Mouse (Mus musculus): ENCODE data around the gene Map3k14. TPM values are rescaled to one million over a fixed set of nuclear protein-coding genes. Genes with fewer than 3 reads are reported as not detected.

Map3k14 gene
- polyA plus RNA-seq, 1 experiment from 2014 or later, result 4.8 TPM

DNA sequence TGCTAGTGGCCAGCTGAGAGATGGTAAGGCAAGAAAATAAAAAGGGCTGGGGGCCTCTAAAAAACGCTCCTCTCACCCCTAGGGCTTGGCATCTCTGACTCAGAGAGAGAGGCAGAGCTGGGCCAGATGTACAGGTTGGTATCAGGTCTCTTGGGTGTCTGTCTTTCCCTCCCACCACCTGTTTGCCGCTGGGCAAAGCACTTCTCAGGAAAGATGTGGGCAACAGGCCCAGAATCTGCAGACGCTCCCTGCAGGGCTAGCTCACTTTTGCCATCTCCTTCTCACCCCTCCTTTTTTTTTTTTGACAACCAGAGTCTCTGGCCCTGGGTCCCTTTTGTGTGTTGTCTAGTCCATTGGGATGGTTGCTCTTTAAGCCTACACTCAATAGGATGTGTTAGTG is 1.6 kb upstream of the Map3k14 start:
- no peak overlapping the region for H3K9ac ChIP-seq
- no peak overlapping the region for H3K4me2 ChIP-seq (replicated peaks)
- no peak for ATAC-seq (ENCODE audit: low FRiP score, low read depth)
- H3K4me3 ChIP-seq, result no peak overlapping the region
- peaks cover 44% of the 10 kb centered on the region for H3K4me1 ChIP-seq
- H3K36me3 ChIP-seq, result no peaks in the 10 kb centered on the region
- no peaks in the 10 kb centered on the region for H3K9me3 ChIP-seq
- H3K27ac ChIP-seq, result peak overlapping the region; percentile 92
- 80% methylated on average over 3 of the region's 3 CpGs for WGBS
- no peaks in the 10 kb centered on the region for H3K27me3 ChIP-seq

DNA sequence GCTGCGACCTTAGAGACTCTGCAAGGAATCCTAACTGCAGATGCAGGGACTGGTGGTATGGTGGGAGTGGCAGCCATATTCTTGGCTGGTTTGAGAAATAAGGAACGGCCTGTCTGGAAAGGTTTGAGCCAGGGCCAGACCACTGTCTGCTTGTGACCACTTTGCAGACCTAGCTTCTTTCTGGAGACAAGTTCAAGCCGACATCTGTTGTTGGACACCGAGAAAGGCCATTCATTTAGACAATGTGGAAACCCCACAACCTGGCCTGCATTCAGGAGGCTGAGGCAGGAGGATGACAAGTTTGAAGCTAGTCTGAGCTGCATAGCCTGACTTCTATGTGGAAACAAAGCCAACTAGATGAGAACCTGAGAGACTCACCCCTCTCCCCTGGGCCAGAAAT is 1.1 kb upstream of the Map3k14 start:
- H3K9ac ChIP-seq, result no peak overlapping the region
- no peaks in the 10 kb centered on the region for H3K36me3 ChIP-seq

DNA sequence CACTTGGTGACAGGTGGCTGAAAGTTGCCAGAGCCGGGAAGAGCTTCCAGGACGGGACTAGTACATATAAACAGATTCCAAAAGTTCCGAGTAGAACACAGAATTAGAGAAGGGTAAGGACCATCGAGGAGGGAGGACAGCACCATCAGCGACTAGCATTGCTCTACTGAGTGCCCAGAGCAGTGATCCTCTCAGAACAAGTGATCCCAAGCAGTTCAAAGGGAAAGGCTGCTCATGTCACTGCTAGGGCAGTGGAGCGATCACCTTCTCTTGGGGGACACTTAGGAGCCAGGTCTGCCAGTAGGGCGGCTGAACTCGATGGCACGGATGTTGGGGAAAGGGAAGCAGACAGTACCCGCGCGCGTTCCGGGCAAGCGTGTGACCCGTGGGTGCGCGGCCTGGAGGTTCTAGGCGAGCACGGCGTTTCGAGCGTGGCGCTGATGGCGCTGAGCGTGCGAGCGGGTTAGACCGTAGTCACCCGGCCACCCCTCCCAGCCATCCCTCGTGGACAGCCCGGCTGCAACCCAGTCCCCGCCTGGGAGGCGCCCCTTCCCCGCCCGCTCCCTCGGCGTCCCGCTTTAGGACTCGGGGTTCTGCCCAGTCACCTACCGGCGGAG is 435 bp downstream of the Map3k14 start:
- Histone ChIP-seq H3K9me3 (no peaks in the 10 kb centered on the region), H3K36me3 (no peaks in the 10 kb centered on the region), H3K27me3 (no peaks in the 10 kb centered on the region), H3K4me2 (replicated peaks) (peak overlapping the region; percentile 84), H3K27ac (peak overlapping the region; percentile 72; the same call in 1 of the 2 replicates), H3K9ac (peak overlapping the region; percentile 83), H3K4me3 (peak overlapping the region; percentile 69), H3K4me1 (peaks cover 63% of the 10 kb centered on the region)
- 1% methylated on average over 42 of the region's 42 CpGs for WGBS
- ATAC-seq (ENCODE audit: low FRiP score, low read depth), result no peak

More for the DNA sequence above, 1.1 kb upstream of the Map3k14 start:
- Histone ChIP-seq H3K4me1 (peaks cover 49% of the 10 kb centered on the region), H3K27ac (peak overlapping the region; percentile 92), H3K4me3 (peak overlapping the region; percentile 69), H3K4me2 (replicated peaks) (peak overlapping the region; percentile 63), H3K27me3 (no peaks in the 10 kb centered on the region), H3K9me3 (no peaks in the 10 kb centered on the region)
- ATAC-seq (ENCODE audit: low FRiP score, low read depth), result no peak
- 71% methylated on average over 4 of the region's 4 CpGs for WGBS

DNA sequence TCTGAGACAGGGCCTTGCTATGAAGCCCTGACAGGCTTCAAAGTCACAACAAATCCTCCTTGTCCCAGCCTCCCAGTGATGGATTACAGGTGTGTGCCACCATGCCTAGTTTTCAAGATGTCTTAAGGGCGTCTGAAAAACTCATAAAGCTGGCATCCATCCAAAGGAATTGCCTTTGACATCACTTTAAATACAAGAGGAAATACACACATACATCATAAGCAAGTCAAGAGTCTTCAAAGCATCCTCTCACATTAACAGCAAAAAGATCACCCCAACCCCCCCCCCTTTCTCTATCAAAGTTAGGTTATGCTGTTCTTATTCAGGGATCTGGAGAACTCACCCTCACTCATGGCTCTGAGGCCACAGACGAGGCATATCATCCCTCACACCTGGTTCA is 1.4 kb downstream of the Map3k14 start:
- peaks cover 63% of the 10 kb centered on the region for H3K4me1 ChIP-seq
- H3K4me3 ChIP-seq, result peak overlapping the region; percentile 69; the same call in 1 of the 2 replicates
- WGBS, result 35% methylated on average over 2 of the region's 2 CpGs
- no peaks in the 10 kb centered on the region for H3K27me3 ChIP-seq
- H3K9ac ChIP-seq, result no peak overlapping the region
- no peaks in the 10 kb centered on the region for H3K9me3 ChIP-seq
- peak overlapping the region; percentile 84 for H3K4me2 ChIP-seq (replicated peaks)
- H3K27ac ChIP-seq, result no peak overlapping the region
- no peak for ATAC-seq (ENCODE audit: low FRiP score, low read depth)
- H3K36me3 ChIP-seq, result no peaks in the 10 kb centered on the region

DNA sequence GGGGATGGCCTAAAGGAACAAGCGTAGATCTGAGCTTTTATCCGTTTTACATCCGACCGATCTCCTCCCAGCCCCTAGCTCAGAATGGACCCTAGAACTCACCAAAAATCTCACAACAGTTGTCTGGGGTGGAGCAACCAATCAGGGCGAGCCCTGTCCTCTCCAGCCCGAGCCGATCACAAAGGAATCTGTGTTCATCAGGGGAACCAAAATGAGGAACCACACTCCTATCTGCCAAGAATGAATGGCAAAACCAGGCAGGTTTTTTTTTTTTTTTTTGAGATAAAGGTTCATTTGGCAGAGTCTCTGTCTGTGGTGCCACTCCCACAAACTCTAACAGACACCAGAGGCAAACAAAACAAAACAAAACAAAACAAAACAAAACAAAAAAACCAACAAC is 2.1 kb downstream of the Map3k14 start:
- Histone ChIP-seq H3K4me3 (no peak overlapping the region), H3K36me3 (0 out of 2 replicates have a peak, but pooled peaks cover 2% of the 10 kb centered on the region), H3K27ac (no peak overlapping the region), H3K4me2 (replicated peaks) (no peak overlapping the region; the same call in 1 of the 2 replicates), H3K9ac (no peak overlapping the region), H3K27me3 (no peaks in the 10 kb centered on the region), H3K4me1 (peaks cover 63% of the 10 kb centered on the region), H3K9me3 (no peaks in the 10 kb centered on the region)
- ATAC-seq (ENCODE audit: low FRiP score, low read depth), result no peak
- WGBS, result 73% methylated on average over 7 of the region's 7 CpGs

DNA sequence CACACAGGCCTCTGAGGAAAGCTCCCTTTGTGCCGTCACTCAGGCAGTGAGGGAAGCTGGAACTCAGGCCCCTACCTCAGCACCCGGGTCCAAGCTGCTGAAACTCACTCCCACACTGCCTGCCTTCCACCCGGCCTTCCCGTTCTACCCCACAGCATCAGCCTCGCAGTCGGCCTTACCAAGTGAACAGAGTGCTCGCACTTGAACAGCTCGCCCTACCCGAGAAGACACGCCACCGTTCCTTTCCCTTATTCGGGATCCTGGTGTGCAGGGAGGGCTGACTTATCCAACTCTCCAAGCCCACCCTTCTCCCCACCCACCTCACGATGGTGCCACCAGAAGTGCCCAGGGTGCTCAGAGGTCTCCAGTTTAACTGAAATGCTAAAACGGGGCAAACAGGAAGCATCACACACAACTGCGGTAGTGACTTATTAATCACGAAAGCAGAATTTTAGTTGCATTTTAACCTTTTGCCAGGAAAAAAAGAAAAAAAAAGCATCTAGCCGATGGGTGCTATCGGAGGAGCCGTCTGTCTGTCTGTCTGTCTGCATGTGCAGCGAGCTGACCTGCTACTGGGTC is 2.8 kb downstream of the Map3k14 start:
- Histone ChIP-seq H3K4me1 (peaks cover 63% of the 10 kb centered on the region), H3K9ac (no peak overlapping the region), H3K9me3 (no peaks in the 10 kb centered on the region), H3K4me2 (replicated peaks) (no peak overlapping the region), H3K27me3 (no peaks in the 10 kb centered on the region), H3K36me3 (0 out of 2 replicates have a peak, but pooled peaks cover 2% of the 10 kb centered on the region), H3K27ac (no peak overlapping the region), H3K4me3 (no peak overlapping the region)
- ATAC-seq (ENCODE audit: low FRiP score, low read depth), result no peak
- 87% methylated on average over 20 of the region's 20 CpGs for WGBS

DNA sequence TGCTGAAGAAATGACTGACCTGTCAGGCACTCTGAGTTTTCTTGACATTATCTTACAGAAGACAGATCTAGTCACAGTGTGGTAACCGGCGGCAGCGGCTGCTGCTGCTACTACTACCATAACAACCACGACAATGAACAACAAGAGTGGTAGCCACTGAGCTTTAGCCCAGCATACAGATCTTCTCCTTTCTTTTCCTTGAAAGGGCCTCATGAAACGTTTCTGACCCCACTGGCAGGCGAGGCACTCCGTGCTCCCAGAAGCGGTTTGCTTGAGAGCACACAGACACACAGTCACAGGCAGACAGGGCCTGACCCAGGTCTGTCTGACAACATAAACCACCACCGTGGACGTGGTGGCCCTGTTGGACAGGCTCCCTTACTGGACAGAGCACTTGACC is 3.7 kb downstream of the Map3k14 start:
- no peak overlapping the region for H3K4me3 ChIP-seq
- no peak overlapping the region for H3K27ac ChIP-seq
- peaks cover 54% of the 10 kb centered on the region for H3K4me1 ChIP-seq
- peaks cover 2% of the 10 kb centered on the region; the same call in 1 of the 2 replicates for H3K36me3 ChIP-seq
- no peak overlapping the region for H3K9ac ChIP-seq
- no peaks in the 10 kb centered on the region for H3K27me3 ChIP-seq
- WGBS, result 70% methylated on average over 10 of the region's 10 CpGs
- ATAC-seq (ENCODE audit: low FRiP score, low read depth), result no peak
- H3K9me3 ChIP-seq, result no peaks in the 10 kb centered on the region
- H3K4me2 ChIP-seq (replicated peaks), result no peak overlapping the region

DNA sequence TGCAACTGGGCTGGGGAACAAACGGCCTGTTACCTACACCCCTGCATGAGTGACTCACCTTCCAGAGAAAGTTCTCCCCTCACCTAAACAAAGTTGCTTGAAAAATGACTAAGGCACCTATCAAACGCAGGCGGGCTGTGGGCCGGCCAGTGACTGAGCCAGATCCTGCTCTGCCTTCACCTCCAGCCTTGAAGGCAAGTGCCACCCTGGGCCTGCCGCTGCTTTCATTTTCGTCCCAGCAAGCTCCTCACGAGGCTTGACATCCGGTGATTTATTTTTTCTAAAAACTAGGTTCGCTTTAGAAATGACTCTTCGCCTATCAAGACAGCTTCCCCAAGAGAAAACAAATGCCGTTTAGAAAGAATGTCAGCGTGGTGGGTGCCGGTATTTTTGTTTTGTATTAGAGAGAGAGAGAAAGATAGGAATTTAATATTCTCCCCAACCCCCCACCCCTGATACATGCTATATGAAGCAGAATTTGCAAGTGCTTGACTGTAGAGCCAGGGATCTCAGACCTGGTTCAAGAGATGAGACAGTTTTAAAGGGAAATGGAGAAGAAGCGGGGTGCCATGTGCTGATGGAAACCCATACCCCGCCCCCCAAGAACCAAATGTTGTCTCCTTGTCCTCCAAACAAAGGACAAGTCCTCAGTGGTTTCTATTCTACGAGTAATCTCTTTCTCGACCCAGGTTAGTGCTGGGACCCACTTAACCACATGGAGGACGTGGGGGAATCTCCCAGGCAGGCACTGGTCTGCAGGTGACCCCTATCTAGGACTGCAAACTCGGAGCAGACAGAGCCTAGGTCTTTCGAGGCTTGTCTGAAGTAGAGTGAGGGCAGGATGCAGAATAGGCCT is 4.6 kb downstream of the Map3k14 start:
- Histone ChIP-seq H3K9me3 (no peaks in the 10 kb centered on the region), H3K27me3 (no peaks in the 10 kb centered on the region), H3K36me3 (peaks cover 2% of the 10 kb centered on the region; the same call in 1 of the 2 replicates), H3K4me3 (no peak overlapping the region), H3K27ac (no peak overlapping the region), H3K4me1 (peaks cover 46% of the 10 kb centered on the region), H3K4me2 (replicated peaks) (peak overlapping the region; percentile 7; the same call in 1 of the 2 replicates), H3K9ac (no peak overlapping the region)
- WGBS, result 64% methylated on average over 20 of the region's 20 CpGs
- ATAC-seq (ENCODE audit: low FRiP score, low read depth), result no peak

DNA sequence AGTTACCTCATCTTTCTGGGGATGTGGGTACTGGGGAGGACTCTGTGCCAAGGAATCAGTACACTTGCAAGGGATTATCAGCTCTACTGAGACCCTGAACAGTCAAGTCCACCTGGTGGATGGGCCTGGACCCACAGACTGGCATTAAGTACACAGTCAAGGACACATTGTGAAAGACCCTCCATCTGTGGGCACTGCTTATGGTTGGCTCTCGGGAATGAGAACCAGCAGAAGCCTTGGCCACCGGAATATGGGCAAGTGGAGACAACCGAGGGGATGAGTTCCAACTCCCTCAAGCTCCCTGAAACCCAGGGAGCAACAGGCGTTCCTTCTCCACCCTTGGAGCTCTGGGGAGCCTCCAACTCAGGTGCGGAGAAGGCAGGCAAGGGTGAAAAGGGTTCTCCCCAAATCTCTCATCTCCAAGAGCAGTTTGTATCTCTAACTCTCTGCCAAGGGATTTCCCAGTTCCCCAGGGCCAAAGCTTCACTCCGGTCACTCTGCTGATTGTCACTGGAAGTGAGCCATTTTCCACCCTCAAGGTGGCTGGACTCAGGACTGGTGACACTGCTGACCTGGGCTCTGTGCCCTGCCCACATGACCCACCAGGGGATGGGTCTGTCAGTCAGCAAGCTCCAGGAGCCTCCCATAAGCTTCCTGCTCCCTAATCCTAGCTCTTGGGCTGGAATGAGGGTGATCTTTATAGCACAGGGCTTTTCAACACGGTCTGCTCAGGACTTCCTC is 5.4 kb downstream of the Map3k14 start:
- Histone ChIP-seq H3K27ac (no peak overlapping the region), H3K4me3 (no peak overlapping the region), H3K36me3 (peaks cover 2% of the 10 kb centered on the region; the same call in 1 of the 2 replicates), H3K4me2 (replicated peaks) (peak overlapping the region; percentile 7; the same call in 1 of the 2 replicates), H3K9me3 (no peaks in the 10 kb centered on the region), H3K27me3 (no peaks in the 10 kb centered on the region), H3K9ac (peak overlapping the region; percentile 39; the same call in 1 of the 2 replicates), H3K4me1 (peaks cover 46% of the 10 kb centered on the region)
- ATAC-seq (ENCODE audit: low FRiP score, low read depth), result no peak
- WGBS, result 80% methylated on average over 7 of the region's 7 CpGs

DNA sequence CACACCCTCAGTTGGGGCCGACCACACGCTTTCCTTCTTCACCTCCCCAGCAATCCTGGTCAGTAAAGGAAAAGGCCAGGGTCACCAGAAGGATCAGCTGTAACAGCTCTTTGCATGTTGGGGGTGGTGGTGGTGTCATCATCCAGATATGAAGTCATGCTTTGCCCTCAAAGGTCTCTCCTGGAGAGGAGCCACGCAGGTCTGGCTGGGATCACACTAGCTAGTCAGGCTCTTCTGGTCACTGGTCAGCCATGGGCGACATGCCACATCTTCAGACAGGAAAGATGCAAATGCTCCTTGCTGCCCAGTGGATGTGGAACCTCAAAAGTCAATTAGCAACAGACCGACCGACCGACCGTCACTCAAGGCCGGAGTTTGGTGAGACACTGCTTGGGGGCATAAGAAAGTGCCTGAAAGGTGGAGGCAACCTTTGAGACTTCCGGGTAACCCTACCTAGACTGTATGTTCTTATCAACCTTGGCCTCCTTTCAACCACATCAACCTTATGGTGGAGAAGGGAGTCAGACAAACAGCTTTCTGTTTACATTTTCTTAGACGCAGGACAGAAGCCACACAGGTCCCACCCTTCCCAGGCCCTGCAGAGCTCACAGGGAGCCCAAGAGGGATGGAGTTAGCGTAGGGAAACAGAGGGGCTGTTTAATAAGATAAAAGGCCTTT is 6.6 kb downstream of the Map3k14 start:
- Histone ChIP-seq H3K4me1 (peaks cover 34% of the 10 kb centered on the region), H3K36me3 (peaks cover 2% of the 10 kb centered on the region; the same call in 1 of the 2 replicates), H3K4me2 (replicated peaks) (no peak overlapping the region), H3K9me3 (no peaks in the 10 kb centered on the region), H3K9ac (no peak overlapping the region), H3K27ac (no peak overlapping the region), H3K27me3 (no peaks in the 10 kb centered on the region), H3K4me3 (no peak overlapping the region)
- no peak for ATAC-seq (ENCODE audit: low FRiP score, low read depth)
- WGBS, result 80% methylated on average over 12 of the region's 12 CpGs

DNA sequence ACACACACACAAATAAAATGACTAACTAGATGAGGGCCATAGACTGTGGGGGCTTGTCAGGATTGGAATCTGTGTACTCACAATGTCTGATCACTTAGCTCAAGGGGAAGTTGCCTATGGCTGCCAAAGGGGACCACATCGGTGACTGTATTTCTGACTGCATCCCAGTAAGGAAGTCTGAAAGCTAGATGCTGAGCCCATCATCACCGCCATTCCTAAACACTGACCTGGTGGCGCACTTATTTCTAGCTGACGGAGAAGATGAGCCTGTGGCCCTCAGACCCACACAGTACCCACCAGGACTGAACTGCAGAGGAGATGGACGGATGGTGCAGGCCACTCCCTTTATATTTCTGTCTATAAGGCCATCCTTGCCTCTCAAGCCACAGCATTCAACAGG is 7.2 kb downstream of the Map3k14 start:
- Histone ChIP-seq H3K9ac (no peak overlapping the region), H3K27ac (no peak overlapping the region), H3K27me3 (no peaks in the 10 kb centered on the region), H3K36me3 (peaks cover 2% of the 10 kb centered on the region; the same call in 1 of the 2 replicates), H3K4me3 (no peak overlapping the region), H3K4me2 (replicated peaks) (no peak overlapping the region), H3K9me3 (no peaks in the 10 kb centered on the region), H3K4me1 (peaks cover 28% of the 10 kb centered on the region)
- WGBS, result 95% methylated on average over 5 of the region's 5 CpGs
- ATAC-seq (ENCODE audit: low FRiP score, low read depth), result no peak
